Mouse (Mus musculus) spleen, postnatal 14 days (tissue): ENCODE data around the gene Prcd.
"Not testable (repeated sequence)": the region's sequence is repeated elsewhere in the genome, so short reads cannot be mapped to it uniquely, and the experiment has no call there.

ENCODE experiments used
- DNase-seq, 2 experiments: peaks; one replicate each; pipeline ENCODE4 v3.0.0; 2021 to 2022; ENCODE audit warnings: low spot score in 2 of 2

The Prcd gene

GRCm38 (mm10) chr11:116653234-116653633, at the start of gene Prcd:
Prcd (plus strand) TSS chr11:116653534.
- no peak for DNase-seq

GRCm38 (mm10) chr11:116604097-116604496, 49.2 kb upstream of the Prcd start:
- no peak for DNase-seq

GRCm38 (mm10) chr11:116607717-116608116, 45.6 kb upstream of the Prcd start:
- no peak for DNase-seq

- no peak for DNase-seq
Observed at GRCm38 (mm10) chr11:116609965-116610630, 43.2 kb upstream of the Prcd start.

GRCm38 (mm10) chr11:116611168-116611567, 42.2 kb upstream of the Prcd start:
- DNase-seq = not testable (repeated sequence)

- no peak for DNase-seq
Observed at GRCm38 (mm10) chr11:116611883-116612282, 41.5 kb upstream of the Prcd start.

GRCm38 (mm10) chr11:116612554-116612953, 40.8 kb upstream of the Prcd start:
- DNase-seq = no peak

GRCm38 (mm10) chr11:116613234-116613633, 40.1 kb upstream of the Prcd start:
- DNase-seq = no peak

- DNase-seq = peak; percentile 54 to 66
Observed at GRCm38 (mm10) chr11:116615735-116616437, 37.4 kb upstream of the Prcd start.

- DNase-seq = no peak
Observed at GRCm38 (mm10) chr11:116616438-116617118, 36.8 kb upstream of the Prcd start.

GRCm38 (mm10) chr11:116617641-116618040, 35.7 kb upstream of the Prcd start:
- DNase-seq = no peak

- DNase-seq = no peak
Observed at GRCm38 (mm10) chr11:116618666-116619065, 34.7 kb upstream of the Prcd start.

- DNase-seq = no peak
Observed at GRCm38 (mm10) chr11:116619156-116619555, 34.2 kb upstream of the Prcd start.

- no peak for DNase-seq
Observed at GRCm38 (mm10) chr11:116619561-116619960, 33.8 kb upstream of the Prcd start.

GRCm38 (mm10) chr11:116620073-116620472, 33.3 kb upstream of the Prcd start:
- DNase-seq = no peak

GRCm38 (mm10) chr11:116620559-116621253, 32.6 kb upstream of the Prcd start:
- no peak for DNase-seq

GRCm38 (mm10) chr11:116621258-116621704, 32.1 kb upstream of the Prcd start:
- DNase-seq = no peak

GRCm38 (mm10) chr11:116623281-116624124, 29.8 kb upstream of the Prcd start:
- no peak for DNase-seq

- peak; percentile 88 to 89 for DNase-seq
Observed at GRCm38 (mm10) chr11:116624131-116624832, 29.1 kb upstream of the Prcd start.
